Mouse (Mus musculus) intestine, embryonic 16.5 days (tissue): ENCODE measurements around the gene Plekhg4. TPM values are rescaled to one million over a fixed set of nuclear protein-coding genes. Genes with fewer than 3 reads are reported as not detected.

ENCODE experiments used
- ATAC-seq: fragments of 200-750 bp; cut with Nextera tagmentation; 2 replicates; pipeline ENCODE4 v1.8.0; 2017; ENCODE audit warnings: moderate TSS enrichment, moderate library complexity
- H3K27ac ChIP-seq: fragments of 300-500 bp; sonication (generic); 2 replicates; pipeline ENCODE4 v1.5.1; 2014; ENCODE audit warnings: mild to moderate bottlenecking, low read length
- H3K27me3 ChIP-seq: fragments of 300-500 bp; sonication (generic); replicated peaks from 2 replicates; pipeline ENCODE4 v1.6.1; 2014; ENCODE audit warnings: low read length, control low read depth, mixed read lengths; ENCODE audit not compliant: control insufficient read depth, insufficient read depth
- H3K36me3 ChIP-seq: fragments of 300-500 bp; sonication (generic); 2 replicates; pipeline ENCODE4 v1.6.1; 2014; ENCODE audit warnings: low read length, control low read depth; ENCODE audit not compliant: control insufficient read depth, insufficient read depth
- H3K4me1 ChIP-seq: fragments of 300-500 bp; sonication (generic); 2 replicates; pipeline ENCODE4 v1.6.1; 2014; ENCODE audit warnings: low read length, control low read depth, mixed read lengths; ENCODE audit not compliant: control insufficient read depth, insufficient read depth
- H3K4me2 ChIP-seq: fragments of 300-500 bp; sonication (generic); 2 replicates; pipeline ENCODE4 v1.6.1; 2014; ENCODE audit warnings: low read depth, low read length, control low read depth
- H3K4me3 ChIP-seq: fragments of 300-500 bp; sonication (generic); 2 replicates; pipeline ENCODE4 v1.5.1; 2014; ENCODE audit warnings: mild to moderate bottlenecking, low read length
- H3K9ac ChIP-seq: fragments of 300-500 bp; sonication (generic); 2 replicates; pipeline ENCODE4 v1.6.1; 2014; ENCODE audit warnings: low read depth, low read length
- H3K9me3 ChIP-seq: fragments of 300-500 bp; sonication (generic); 2 replicates; pipeline ENCODE4 v1.6.1; 2016; ENCODE audit warnings: low read length, control low read depth; ENCODE audit not compliant: control insufficient read depth
- WGBS: fragments of 180-500 bp; shearing (Covaris S2); extraction: QIAGEN DNeasy Blood & Tissue Kit; methylation state at CpG from one replicate; pipeline ENCODE4 v1.1.7; 2014; 5-methylcytosine and 5-hydroxymethylcytosine counted together
- polyA plus RNA-seq: library from polyadenylated mRNA; unstranded; fragments of >200 nt; fragmentation: Nextera tagmentation; extraction: Ambion mirVana; gene quantifications from 2 replicates; pipeline ENCODE4 v1.2.1, GENCODE M21; 2015

The Plekhg4 gene
- polyA plus RNA-seq, 1 experiment from 2014 or later: 0.15 TPM

DNA sequence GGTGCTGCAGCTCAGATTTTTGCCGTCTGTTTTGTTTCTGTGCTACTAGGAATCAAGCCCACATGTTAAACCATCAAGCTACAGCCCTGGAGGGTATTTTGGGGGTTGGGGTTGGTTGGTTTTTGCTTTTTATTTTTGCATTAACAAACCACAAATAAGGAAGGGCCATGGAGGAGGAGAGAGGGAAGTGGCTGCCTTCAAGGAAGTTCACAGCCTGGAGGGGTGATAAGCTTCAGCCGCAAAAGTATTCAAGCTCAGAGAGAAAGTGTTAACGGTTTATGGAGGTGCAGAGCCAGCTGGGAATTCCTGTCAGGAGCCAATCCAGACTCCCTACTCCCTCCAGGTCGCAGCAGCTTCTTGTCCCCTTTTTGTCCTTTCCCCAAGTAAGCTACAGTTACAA lies 34.1 kb upstream of the Plekhg4 start:
- peaks cover 22% of the 10 kb centered on the region for H3K36me3 ChIP-seq
- H3K27me3 ChIP-seq: no peaks in the 10 kb centered on the region
- no peak overlapping the region for H3K27ac ChIP-seq
- H3K4me3 ChIP-seq: no peak overlapping the region
- no peak overlapping the region for H3K4me2 ChIP-seq
- ATAC-seq: no peak
- WGBS: 32% methylated on average over 4 of the region's 4 CpGs
- H3K4me1 ChIP-seq: peaks cover 41% of the 10 kb centered on the region
- no peaks in the 10 kb centered on the region for H3K9me3 ChIP-seq
- no peak overlapping the region for H3K9ac ChIP-seq

DNA sequence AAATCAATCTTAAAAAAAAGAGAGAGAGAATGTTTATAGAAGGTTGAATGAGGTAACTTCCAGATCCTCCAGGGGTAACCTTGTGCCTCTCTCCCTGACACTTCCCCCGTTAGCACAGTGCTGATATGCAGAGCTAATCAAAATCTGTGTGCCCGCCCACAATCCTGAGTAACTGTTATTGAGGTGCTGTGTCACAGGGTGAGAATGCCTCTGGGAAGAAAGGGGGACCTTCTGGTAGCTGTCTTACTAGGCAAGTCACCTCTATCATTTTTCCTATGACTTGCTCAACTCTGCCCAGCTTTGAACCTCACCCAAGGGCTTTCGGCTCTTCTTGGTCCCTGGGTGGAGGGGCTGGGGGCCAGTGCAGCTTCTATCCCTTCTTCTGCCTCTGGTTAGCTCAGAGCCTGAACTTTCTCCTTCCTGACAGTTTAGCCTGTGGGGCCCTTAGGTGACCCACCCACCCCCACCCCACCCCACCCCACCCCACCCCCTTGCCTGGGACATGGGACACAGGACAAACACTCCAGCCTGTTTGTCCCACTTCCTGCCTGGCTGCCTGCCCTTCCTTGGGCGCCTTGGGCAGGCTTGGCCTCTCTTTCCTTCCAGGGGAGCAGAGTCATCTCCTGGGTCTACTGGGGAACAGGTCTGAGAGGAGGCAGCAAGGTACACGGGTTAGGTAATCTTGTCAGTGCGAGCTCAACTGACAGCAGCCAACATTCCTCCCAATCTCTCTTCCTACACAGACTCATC lies 33.0 kb upstream of the Plekhg4 start:
- WGBS: 60% methylated on average over 6 of the region's 6 CpGs
- H3K27ac ChIP-seq: peak overlapping the region; percentile 2

DNA sequence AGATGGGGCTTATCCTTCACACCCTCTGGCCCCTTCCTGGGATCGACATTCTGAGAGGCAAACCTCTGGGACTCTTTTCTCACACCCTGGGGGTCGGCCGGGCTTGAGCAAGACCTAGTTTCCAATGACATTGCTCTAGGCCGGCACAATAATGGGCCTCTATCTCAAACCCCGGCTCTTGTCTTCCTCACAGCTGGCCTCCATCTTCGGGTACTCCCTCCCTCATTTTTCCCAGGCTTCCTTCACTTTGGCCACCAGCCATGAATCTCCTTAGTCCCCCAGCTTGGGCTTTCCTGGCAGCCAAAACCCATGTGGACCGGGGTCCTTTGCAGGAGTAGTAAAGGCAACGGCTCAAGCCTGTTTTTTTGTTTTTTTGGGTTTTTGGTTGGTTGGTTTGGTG lies 31.7 kb upstream of the Plekhg4 start:
- Histone ChIP-seq H3K4me1 (peaks cover 65% of the 10 kb centered on the region), H3K9ac (no peak overlapping the region), H3K27ac (peak overlapping the region; percentile 2), H3K4me3 (no peak overlapping the region), H3K36me3 (peaks cover 14% of the 10 kb centered on the region), H3K9me3 (no peaks in the 10 kb centered on the region), H3K4me2 (no peak overlapping the region), H3K27me3 (no peaks in the 10 kb centered on the region)
- no peak for ATAC-seq
- 45% methylated on average over 8 of the region's 8 CpGs for WGBS

More for the DNA sequence above, 33.0 kb upstream of the Plekhg4 start:
- no peak overlapping the region for H3K9ac ChIP-seq
- no peak overlapping the region for H3K4me3 ChIP-seq
- no peaks in the 10 kb centered on the region for H3K9me3 ChIP-seq
- H3K4me1 ChIP-seq: peaks cover 52% of the 10 kb centered on the region
- peaks cover 16% of the 10 kb centered on the region for H3K36me3 ChIP-seq
- H3K27me3 ChIP-seq: no peaks in the 10 kb centered on the region
- peak; percentile 55 for ATAC-seq
- H3K4me2 ChIP-seq: no peak overlapping the region

DNA sequence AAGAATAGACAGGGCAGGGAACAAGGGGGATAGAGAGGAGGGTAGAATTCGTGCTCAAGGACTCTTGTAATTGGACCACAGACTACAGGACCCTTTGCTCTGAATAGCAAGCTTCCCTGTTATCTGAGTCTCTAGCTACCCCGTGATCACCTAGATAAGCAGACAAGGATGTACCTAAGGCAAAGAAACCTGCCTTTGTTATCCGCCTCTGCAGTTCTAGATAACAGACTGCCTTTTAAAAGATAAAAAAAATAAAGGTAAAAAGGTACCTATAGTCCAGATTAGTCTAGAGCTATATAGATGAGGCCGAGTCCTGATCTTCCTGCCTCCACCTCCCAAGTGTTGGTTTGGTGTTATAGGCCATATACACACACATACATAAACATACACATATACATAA lies 30.3 kb upstream of the Plekhg4 start:
- no peak for ATAC-seq
- no peaks in the 10 kb centered on the region for H3K36me3 ChIP-seq
- peaks cover 69% of the 10 kb centered on the region for H3K4me1 ChIP-seq
- H3K4me2 ChIP-seq: no peak overlapping the region
- H3K4me3 ChIP-seq: no peak overlapping the region
- no peak overlapping the region for H3K27ac ChIP-seq
- H3K27me3 ChIP-seq: no peaks in the 10 kb centered on the region
- no peaks in the 10 kb centered on the region for H3K9me3 ChIP-seq
- H3K9ac ChIP-seq: no peak overlapping the region
- WGBS: 61% methylated on average over 4 of the region's 4 CpGs

DNA sequence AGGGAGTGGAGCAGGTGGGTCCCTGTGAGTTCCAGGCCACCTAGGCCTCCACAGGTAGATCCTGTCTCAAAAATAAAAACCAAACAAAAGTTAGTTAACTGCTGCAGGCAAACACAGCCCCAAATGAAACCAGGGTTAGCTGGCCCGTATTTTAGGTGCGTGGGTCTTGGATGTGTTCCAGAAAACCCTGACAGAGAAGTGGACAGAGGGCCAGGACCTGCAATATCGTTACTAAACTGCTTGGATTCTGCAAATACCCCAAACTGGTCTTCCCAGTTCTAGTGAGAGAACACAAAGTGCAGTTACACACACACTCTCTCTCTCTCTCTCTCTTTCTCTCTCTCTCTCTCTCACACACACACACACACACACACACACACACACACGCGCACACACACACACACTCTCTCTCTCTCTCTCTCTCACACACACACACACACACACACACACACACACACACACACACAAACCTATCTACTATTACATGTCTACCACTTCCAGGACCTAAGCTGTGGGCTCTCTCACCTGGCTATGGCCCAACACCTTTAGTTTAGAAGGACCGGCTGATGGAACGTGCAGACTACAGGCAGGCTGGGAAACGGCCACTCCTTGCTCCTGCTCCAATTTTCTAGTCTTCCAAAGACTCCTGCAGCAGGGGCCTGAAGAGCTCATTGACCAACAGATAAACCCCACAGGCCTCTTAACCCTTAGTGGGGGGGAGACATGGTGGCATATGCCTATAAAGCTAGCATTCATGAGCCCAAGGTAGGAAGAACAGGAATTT lies 29.1 kb upstream of the Plekhg4 start:
- Histone ChIP-seq H3K36me3 (no peaks in the 10 kb centered on the region), H3K4me2 (no peak overlapping the region), H3K27me3 (peaks cover 5% of the 10 kb centered on the region; the same call in 1 of the 2 replicates), H3K4me3 (no peak overlapping the region), H3K27ac (peak overlapping the region; percentile 42; the same call in 1 of the 2 replicates), H3K4me1 (peaks cover 65% of the 10 kb centered on the region), H3K9ac (no peak overlapping the region), H3K9me3 (no peaks in the 10 kb centered on the region)
- 56% methylated on average over 8 of the region's 8 CpGs for WGBS
- no peak for ATAC-seq

DNA sequence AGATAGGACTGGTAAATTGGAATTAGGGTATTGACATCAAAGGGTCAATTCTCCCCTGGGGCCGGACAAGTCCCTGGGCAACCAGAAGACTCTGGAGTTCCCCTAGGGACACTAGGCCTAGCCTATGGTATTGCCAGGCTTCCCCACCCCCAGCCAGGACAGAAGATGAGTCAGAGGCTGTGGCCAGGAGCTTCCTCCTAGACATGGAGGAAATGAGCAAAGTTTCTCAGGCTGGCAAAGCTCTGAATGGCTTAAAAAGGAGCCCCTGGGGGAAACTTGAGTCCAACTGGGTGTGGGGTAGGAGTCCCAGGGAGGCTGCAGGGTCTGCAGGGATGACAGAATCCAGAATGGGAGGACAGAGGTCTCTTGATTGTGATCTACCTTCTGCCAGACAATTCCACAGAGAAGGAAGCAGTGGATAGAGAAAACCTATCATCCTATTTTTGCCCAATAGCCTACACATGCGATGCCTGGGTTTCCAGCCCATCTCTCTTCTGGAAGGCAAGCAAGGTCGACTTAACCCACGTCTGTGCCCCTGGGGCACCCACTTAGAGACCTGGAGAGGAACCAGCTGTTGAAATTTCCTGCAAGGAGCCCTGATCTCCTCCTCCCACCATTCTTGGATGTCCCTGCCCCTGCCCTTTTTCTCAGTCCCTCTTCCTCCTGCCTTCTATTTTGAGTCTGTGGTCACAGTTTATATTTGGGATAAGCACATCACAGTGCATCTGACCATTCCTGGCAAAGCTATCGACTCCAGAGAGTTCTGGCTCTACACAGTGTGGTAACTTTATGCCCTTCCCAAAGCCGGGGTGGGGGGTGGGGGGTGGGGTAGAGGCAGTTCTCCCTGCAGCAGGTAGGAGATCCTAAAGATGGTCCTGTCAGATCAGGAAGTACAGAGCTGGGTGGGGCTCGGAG lies 27.8 kb upstream of the Plekhg4 start:
- Histone ChIP-seq H3K4me1 (peaks cover 56% of the 10 kb centered on the region), H3K9ac (peak overlapping the region; percentile 46), H3K27me3 (peaks cover 12% of the 10 kb centered on the region; the same call in 1 of the 2 replicates), H3K4me2 (peak overlapping the region; percentile 97; the same call in 1 of the 2 replicates), H3K27ac (peak overlapping the region; percentile 68), H3K36me3 (no peaks in the 10 kb centered on the region), H3K4me3 (no peak overlapping the region), H3K9me3 (no peaks in the 10 kb centered on the region)
- 43% methylated on average over 7 of the region's 7 CpGs for whole genome bisulfite sequencing
- no peak for ATAC-seq

DNA sequence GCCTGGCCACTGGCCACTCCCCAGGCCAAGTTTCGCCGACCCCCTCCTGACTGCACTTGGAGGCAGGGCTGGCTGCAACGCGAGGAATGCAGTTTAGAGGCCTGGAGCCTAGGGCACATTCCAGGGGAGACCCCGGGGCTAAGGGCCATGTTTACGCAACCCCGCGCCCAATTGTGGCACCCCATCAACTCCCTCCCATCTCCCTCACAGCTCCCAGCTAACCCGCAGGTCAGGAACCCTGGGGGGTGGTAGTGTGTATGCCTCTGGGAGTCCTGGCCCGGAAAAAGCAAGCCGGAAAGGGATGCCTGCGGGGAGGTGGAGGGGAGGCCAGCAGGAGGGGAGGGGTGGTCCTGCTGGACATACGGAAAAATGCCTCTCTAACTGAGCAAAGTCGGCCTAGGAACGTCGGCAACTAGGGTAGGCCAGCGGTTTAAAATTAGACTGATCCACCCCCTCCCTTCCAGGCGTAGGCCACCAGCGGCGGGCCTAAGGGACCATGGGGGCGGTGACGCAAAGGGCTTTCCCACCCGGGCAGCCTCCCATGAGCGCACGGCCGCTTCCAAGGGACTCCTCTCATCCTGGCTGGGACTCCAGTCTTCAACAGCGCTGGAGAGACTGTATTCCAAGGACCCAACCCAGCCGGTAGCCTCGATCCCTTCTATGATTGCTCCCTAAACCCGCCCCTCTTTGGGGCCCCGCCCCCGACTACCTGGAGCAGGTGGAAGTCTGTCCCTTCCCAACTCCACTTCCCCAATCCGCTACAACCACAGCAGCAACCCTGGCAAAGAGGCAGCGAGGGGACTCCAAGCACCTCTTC lies 26.3 kb upstream of the Plekhg4 start:
- peaks cover 44% of the 10 kb centered on the region for H3K4me1 ChIP-seq
- no peaks in the 10 kb centered on the region for H3K36me3 ChIP-seq
- peak overlapping the region; percentile 84 for H3K27ac ChIP-seq
- H3K27me3 ChIP-seq: peaks cover 12% of the 10 kb centered on the region; the same call in 1 of the 2 replicates
- peak overlapping the region; percentile 80 for H3K9ac ChIP-seq
- peak overlapping the region; percentile 97 for H3K4me2 ChIP-seq
- no peaks in the 10 kb centered on the region for H3K9me3 ChIP-seq
- WGBS: 1% methylated on average over 34 of the region's 34 CpGs
- peak overlapping the region; percentile 72 for H3K4me3 ChIP-seq
- ATAC-seq: peak; percentile 58

DNA sequence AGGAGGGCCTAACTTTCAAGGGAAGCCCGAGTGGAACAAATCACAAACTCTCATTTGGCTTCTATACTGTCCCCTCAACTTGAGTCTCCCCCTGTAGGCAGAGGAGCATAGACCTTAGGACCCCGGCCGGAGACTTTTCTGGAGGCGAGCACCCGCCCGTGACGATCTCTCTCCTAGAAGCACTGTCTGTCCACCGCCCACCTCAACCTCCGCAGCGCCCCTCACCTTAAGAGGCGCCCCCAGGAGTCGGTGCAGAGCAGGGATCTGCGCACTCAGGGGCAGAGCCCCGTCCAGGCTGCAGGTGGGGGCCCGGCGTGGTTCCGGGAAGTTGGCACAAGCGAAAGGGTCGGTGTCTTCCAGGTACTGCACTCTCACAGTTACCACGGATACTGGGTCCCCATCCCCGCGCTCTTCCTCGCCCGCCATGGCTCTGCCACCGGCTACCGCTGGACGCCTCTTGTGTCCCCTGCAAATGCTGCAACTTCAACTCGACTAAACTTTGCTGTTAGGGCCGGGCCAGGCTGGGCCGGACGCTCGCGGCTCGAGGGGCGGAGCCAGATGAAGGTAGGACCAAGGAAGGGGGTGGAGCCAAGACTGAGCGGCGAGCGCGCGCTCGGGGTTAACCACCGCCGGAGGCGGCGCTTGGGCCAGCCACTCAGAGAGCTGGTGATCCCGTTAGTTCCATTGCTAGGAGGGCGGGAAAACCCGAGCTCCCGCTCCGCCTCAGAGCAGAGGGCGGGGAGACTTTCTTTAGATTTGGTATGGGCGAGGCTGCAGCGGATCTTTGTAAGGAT lies 25.4 kb upstream of the Plekhg4 start, which contains the start of gene Fhod1:
TSS of gene Fhod1 (minus strand) at position 526 of the 794 bp plus-strand sequence.
- Histone ChIP-seq H3K27me3 (peaks cover 12% of the 10 kb centered on the region; the same call in 1 of the 2 replicates), H3K4me2 (peak within 1 kb of the TSS; percentile 97), H3K27ac (peak within 1 kb of the TSS; percentile 84), H3K4me1 (peaks cover 42% of the 10 kb centered on the region), H3K4me3 (peak within 1 kb of the TSS; percentile 72), H3K9ac (peak within 1 kb of the TSS; percentile 80), H3K36me3 (no peaks in the 10 kb centered on the region), H3K9me3 (no peaks in the 10 kb centered on the region)
- ATAC-seq: peak; percentile 90
- WGBS: under 1% methylated on average over 53 of the region's 53 CpGs
